Mouse (Mus musculus) C2C12 (cell line): Measurements from ENCODE around the gene Helz2. TPM values are rescaled to one million over a fixed set of nuclear protein-coding genes. Genes with fewer than 3 reads are reported as not detected.

Source experiments
- H3K27me3 ChIP-seq: one replicate; pipeline ENCODE4 v1.6.1; 2011; ENCODE audit not compliant: control insufficient read depth, insufficient read depth, insufficient read length
- H3K36me3 ChIP-seq: one replicate; pipeline ENCODE4 v1.6.1; 2011; ENCODE audit not compliant: control insufficient read depth, insufficient read depth
- H3K4me3 ChIP-seq: one replicate; pipeline ENCODE4 v1.5.1; 2011; ENCODE audit warnings: mild to moderate bottlenecking, control low read depth; ENCODE audit not compliant: poor library complexity, insufficient read depth, severe bottlenecking
- H3K79me2 ChIP-seq: one replicate; pipeline ENCODE4 v1.6.1; 2011; ENCODE audit not compliant: control insufficient read depth, insufficient read depth
- H3K79me3 ChIP-seq: one replicate; pipeline ENCODE4 v1.6.1; 2011; ENCODE audit warnings: low read depth, control low read depth
- H3ac ChIP-seq: one replicate; pipeline ENCODE3; 2011; ENCODE audit warnings: low read depth; ENCODE audit not compliant: control insufficient read depth, insufficient read length
- CEBPB ChIP-seq: IDR thresholded peaks from one replicate; pipeline ENCODE4 v1.6.1; 2011; ENCODE audit warnings: low read depth, mild to moderate bottlenecking, control low read depth, moderate library complexity
- CTCF ChIP-seq: IDR thresholded peaks from one replicate; pipeline ENCODE4 v1.5.1; 2011; ENCODE audit not compliant: control insufficient read depth, insufficient read depth, insufficient read length
- FOSL1 ChIP-seq: IDR thresholded peaks from one replicate; pipeline ENCODE4 v1.8.0; 2011; ENCODE audit warnings: mild to moderate bottlenecking, low read length; ENCODE audit not compliant: poor library complexity, insufficient read depth, severe bottlenecking
- MAX ChIP-seq: IDR thresholded peaks from one replicate; pipeline ENCODE4 v1.6.1; 2011; ENCODE audit warnings: mild to moderate bottlenecking, control low read depth
- MYOD1 ChIP-seq: IDR thresholded peaks from one replicate; pipeline ENCODE4 v1.6.1; 2011; ENCODE audit warnings: low read depth; ENCODE audit not compliant: control insufficient read depth, insufficient read length
- MYOG ChIP-seq: IDR thresholded peaks from one replicate; pipeline ENCODE4 v1.6.1; 2011; ENCODE audit not compliant: control insufficient read depth, insufficient read length; ENCODE audit errors: extremely low read depth
- USF1 ChIP-seq: IDR thresholded peaks from one replicate; pipeline ENCODE4 v1.6.1; 2011; ENCODE audit warnings: low read depth, mild to moderate bottlenecking, control low read depth, moderate library complexity
- polyA plus RNA-seq: library from polyadenylated mRNA; unstranded; fragments of >200 nt; fragmentation: generic; extraction: Trizol; gene quantifications from one replicate; pipeline ENCODE4 v1.2.1, GENCODE M21; 2012; ENCODE audit warnings: missing spikeins

Helz2 gene
- polyA plus RNA-seq, 1 experiment: 2.2 TPM

DNA sequence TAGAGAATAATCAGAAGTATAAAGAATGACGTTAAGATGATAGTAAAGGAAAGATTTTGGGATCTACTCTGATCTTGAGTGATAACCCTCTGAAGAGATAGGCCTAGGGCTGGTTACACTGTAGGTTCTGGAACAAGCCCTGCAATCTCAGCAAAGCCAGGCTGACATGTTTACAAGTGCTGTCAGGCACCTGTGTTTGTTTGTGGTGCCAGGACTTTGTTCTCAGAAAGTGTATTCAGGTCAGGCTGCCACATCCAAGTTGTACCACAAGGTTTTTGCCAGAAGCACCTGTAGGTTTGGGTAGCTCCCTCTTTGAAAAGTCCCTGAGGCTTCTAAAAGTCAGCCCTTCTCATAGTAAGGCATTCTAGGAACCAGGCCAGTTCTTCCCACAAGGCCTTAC is 52.5 kb downstream of the Helz2 start:
- Histone ChIP-seq H3K27me3 (peaks cover 3% of the 10 kb centered on the region), H3K79me2 (peaks cover 5% of the 10 kb centered on the region), H3ac (no peak overlapping the region), H3K4me3 (no peak overlapping the region), H3K36me3 (peaks cover 15% of the 10 kb centered on the region), H3K79me3 (no peaks in the 10 kb centered on the region)
- TF ChIP-seq MAX (no peak), MYOD1 (no peak), MYOG (no peak), CTCF (no peak), USF1 (no peak), FOSL1 (no peak), CEBPB (no peak)

DNA sequence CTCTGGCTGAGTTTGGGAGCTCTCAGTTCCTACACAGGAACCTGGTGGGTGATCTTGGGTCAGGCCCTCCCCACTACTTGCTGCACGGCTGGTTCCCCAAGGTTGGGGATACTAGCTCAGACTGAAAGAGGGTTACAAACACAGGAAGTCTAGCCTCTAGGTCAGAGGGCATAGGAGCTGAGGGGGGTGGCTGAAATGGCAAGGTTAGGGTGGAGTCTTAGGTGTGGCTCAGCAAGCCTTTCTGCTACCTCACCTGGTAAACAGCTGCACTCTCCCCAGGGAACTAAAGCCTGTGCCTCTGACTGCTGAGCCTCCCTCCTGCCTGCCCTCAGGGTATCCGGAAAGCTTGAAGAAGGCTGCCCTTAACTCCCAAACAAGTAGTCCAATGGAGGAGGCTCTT is 53.1 kb downstream of the Helz2 start:
- peaks cover 5% of the 10 kb centered on the region for H3K79me2 ChIP-seq
- H3ac ChIP-seq: peak overlapping the region; percentile 23
- peaks cover 15% of the 10 kb centered on the region for H3K36me3 ChIP-seq
- H3K4me3 ChIP-seq: no peak overlapping the region
- H3K27me3 ChIP-seq: no peaks in the 10 kb centered on the region
- no peaks in the 10 kb centered on the region for H3K79me3 ChIP-seq
- TF ChIP-seq USF1 (no peak), MAX (no peak), CTCF (no peak), MYOD1 (no peak), FOSL1 (no peak), MYOG (no peak), CEBPB (no peak)

DNA sequence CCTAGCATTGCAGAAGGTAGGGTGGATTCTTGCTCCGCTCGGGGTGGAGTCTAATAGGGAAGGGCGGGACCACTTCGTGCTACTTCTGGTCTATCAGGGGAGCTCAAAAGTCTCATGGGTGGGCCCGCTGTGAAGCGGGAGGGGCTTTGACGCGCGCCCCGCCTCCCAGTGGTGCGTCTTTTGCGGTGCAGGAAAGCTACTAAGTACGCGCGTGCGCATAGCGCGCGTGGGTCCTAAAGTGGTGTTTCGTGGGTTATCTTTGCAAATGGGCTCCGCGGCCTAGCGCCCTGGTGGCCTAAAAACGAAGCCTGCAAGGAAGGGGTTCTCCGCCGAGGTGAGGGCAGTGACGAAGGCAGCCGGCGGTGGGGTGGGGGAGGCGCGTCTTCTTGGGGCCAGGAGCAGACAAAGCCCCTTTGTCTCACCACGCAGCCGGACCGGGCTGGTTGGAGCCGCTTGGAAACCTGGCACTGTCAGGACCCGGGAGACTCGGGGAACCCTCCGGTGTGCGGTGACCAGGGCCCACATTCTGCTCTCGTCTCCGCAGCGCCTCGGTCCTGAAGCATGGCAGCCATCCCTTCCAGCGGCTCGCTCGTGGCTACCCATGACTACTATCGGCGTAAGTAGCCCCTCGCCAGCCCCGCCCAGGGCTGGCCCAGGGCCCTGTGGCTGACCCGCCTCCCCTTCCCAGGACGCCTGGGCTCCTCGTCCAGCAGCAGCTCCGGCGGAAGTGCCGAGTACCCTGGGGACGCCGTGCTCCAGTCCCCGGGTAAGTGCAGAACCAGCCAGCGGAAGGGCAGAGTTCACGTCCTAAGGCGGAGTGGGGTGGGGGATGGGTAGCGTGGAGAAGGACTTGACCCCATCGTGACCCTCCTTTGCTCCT is 54.5 kb downstream of the Helz2 start, which contains the start of gene Ppdpf:
Gene Ppdpf (plus strand): TSS at position 127 of the 880 bp plus-strand sequence.
- Histone ChIP-seq H3K4me3 (peak within 1 kb of the TSS; percentile 59), H3ac (peak within 1 kb of the TSS; percentile 91), H3K27me3 (no peaks in the 10 kb centered on the region), H3K36me3 (peaks cover 15% of the 10 kb centered on the region), H3K79me2 (peaks cover 5% of the 10 kb centered on the region), H3K79me3 (no peaks in the 10 kb centered on the region)
- TF ChIP-seq MAX (peak; percentile 42), FOSL1 (no peak), MYOG (no peak), USF1 (no peak), MYOD1 (no peak)

DNA sequence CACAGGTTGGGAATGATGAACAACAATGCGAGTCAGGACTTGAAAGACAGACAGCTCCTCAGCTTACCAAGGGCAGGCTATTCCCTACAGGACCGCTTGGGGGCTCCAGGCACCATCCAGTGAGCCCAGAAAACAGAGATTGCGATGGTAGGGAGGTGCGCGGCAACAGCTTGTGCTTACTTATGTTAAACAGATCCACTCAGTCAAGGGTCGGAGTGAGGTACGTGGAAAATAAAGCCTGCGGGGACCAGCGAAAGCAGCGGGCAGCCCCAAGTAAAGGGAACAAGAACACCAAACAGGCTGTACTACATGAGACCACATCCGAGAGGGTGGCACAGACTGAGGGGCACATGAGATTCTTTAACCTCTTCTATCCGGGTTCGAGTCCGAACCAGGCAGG is 55.2 kb downstream of the Helz2 start:
- Histone ChIP-seq H3K79me2 (peaks cover 5% of the 10 kb centered on the region), H3K4me3 (peak overlapping the region; percentile 59), H3K36me3 (peaks cover 15% of the 10 kb centered on the region), H3ac (peak overlapping the region; percentile 59), H3K79me3 (no peaks in the 10 kb centered on the region), H3K27me3 (no peaks in the 10 kb centered on the region)
- TF ChIP-seq CEBPB: no peak
- no peak for TF ChIP-seq MYOD1
- peak; percentile 62 for TF ChIP-seq CTCF
- no peak for TF ChIP-seq MYOG

DNA sequence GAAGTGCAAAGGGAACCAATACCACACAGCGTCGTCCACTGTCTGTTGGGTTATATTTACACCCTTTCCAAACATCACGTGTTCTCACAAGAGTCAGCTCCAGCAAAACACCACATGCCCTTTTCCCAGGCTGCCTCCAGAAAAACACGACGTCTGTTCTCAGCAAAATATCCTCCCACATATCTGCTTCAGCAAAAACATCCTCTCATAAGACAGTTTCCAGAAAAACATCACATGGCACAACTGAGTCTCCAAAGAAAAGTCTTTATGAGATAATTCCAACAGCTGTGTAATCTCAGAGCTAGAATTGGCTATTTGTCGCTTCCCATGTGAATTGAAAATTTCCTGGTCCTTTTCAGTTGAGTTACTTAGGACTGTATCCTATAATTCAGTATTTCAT is 60.9 kb downstream of the Helz2 start:
- TF ChIP-seq MAX (no peak), FOSL1 (no peak), CEBPB (no peak), MYOG (no peak), CTCF (no peak), USF1 (no peak), MYOD1 (no peak)
- Histone ChIP-seq H3K79me2 (no peaks in the 10 kb centered on the region), H3ac (no peak overlapping the region), H3K27me3 (peaks cover 10% of the 10 kb centered on the region), H3K36me3 (no peaks in the 10 kb centered on the region), H3K79me3 (no peaks in the 10 kb centered on the region), H3K4me3 (no peak overlapping the region)

DNA sequence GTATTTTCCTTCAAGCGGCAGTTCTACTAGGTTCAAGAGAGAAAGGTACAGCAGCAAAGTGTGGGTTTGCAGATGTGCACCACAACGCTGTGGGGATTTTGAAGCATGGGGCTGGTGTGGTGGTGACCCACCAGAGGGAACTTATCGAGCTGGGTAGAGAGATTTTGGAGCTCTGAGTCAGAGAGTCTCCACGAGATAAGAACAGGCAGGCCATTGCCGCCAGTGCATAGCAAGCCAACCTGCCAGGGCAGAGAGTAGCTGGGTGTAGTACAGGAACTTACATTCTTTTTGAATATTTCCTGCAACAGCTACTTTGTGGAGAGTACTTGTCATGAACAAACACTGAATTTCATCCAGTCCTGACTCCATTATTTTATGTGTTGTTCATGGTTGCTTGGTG is 63.4 kb downstream of the Helz2 start:
- Histone ChIP-seq H3K79me2 (no peaks in the 10 kb centered on the region), H3K79me3 (no peaks in the 10 kb centered on the region), H3K27me3 (peaks cover 10% of the 10 kb centered on the region), H3K36me3 (no peaks in the 10 kb centered on the region), H3K4me3 (no peak overlapping the region), H3ac (no peak overlapping the region)
- no peak for TF ChIP-seq USF1
